Mouse (Mus musculus): Measurements from ENCODE around the gene Pced1b.

Gene Pced1b

DNA sequence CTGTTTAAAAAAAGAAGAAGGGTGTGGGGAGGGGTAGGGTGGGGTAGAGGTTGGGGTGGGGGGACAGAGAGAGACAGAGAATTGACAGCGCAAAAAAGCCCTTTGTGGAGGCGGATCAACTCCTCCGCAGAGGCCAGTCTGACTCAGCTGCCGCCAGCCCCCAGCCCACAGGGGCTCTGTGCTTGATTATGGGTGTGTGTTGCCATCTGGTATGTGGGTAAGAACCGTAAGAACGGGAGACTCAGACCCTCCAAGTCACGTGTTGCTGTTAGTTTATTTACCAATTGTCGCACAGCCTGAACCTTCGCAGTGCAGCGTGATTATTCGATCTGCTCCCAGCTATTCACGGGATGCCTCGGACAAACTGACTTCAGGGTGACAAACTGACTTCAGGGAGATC, 41.8 kb downstream of the Pced1b start:
- no peak for DNase-seq

DNA sequence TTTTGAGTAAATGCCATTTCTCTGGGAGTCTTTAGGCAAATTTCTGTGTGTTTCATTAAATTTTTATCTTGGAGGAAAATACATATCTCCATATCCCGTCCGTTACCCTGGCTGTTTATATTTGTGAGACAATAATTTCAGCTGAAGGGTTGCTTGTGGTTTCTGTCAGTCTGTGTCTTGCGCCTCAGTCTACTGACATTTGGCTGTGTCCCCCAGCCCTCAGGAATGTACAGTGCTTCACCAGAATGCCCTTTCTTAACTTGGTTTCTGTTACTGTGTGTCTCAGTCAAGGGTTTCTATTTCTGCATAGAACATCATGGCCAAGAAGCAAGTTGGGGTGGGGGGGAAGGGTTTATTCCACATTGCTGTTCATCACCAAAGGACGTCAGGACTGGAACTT, 42.3 kb downstream of the Pced1b start:
- DNase-seq, result no peak

DNA sequence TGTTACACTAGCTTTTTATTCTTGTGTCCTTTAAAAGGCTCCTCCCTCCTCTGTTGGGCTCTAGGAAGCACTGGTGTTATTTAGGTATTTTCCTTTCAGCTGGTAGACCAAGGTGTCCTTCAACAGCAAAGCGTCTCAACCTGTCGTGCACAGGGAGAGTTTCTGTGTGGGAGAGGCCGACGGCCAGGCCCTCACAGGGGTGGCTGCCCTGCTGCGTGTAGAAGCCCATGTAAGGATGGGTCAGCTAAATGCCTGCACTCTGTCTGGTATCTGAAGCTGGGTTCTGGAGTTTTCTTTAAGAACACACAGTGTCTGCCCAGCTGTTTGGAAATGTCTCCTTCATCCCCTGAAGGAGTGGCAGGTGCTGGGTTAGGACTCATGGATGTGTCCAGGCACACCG, 43.4 kb downstream of the Pced1b start:
- DNase-seq, result no peak

DNA sequence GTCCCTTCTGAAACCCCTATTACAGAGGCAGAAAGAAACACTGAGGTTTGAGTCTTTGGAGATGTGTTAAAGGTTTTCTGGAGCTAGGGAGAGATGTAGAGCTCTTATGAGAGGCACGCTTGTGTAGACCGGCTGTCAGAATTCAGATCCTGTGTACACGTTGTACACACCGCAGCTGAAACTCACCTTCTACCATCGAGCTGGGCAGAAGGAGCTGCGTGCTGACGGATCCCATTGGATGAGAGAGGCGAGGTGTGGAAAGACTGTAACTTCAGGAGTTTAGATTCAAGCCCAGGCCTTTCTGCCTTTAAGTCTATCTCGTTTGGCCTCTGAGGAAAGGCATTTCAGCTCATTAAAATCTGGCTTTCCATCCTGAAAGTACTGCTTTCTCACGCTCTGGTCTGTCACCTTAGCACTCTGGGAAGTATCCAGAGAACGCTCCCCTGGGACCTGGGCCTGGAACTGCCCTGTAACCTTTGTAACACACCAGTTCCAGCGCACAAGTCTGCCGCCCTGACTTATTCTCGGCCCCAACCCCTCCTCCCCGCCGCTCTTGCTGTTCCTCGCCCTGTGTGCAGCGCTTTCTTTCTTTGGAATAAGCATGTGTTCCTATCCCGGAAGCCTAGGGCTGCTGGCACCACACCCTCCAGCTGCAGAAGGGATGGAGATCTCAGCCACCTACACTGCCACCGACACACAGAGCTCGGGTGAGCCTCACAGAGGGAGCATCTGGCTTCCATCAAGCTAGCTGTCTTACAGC, 44.6 kb downstream of the Pced1b start:
- DNase-seq, result no peak

DNA sequence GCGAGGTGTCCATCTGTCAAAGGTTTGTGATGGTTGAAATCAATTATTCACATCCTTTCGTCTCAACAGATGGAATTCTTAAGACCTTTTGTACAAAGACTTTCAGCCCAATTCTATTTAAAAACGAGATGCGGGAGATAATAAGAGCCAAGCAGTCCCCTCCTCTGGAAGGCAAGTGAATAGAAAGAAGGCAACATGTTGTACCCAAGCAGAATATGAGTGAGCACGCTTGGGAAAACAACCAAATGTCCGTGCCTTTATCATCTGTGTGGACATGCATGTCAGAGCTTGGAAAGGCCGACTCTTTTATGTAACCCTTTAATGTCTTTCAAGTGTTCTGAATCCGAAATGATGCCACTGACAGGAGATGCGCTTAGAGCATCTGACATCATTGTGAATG, 61.0 kb downstream of the Pced1b start:
- DNase-seq, result no peak

DNA sequence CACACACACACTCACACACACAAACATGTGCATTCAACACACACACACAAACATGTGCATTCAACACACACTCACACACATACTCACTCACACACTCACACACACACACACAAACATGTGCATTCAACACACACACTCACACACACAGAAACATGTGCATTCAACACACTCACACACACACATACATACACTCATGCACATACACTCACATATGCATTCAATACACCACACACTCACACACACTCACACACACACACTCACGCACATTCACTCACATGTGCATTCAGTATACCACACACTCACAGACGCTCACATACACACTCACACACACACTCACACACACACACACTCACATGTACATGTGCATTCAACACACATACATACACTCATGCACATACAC, 62.6 kb downstream of the Pced1b start:
- no peak for DNase-seq

DNA sequence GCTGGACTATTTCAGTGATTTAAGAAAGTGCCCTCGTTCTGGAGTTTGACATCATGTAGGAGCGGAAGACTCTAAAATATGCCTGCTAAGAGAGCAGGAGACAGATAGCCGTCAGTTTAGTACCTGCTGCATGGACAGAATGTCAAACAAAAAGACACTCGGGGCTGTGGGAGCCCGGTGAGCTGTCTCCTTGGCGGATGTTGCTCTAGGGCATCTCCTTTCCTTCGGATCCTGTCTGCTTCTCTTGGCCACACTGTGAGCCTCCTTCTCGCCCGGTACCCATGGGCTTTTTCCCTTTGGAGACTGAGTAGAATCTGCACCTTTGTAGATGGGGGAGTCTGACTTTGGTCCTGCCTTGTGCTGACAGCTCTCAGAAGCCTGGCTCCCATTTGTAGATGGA, 63.3 kb downstream of the Pced1b start:
- DNase-seq, result no peak

DNA sequence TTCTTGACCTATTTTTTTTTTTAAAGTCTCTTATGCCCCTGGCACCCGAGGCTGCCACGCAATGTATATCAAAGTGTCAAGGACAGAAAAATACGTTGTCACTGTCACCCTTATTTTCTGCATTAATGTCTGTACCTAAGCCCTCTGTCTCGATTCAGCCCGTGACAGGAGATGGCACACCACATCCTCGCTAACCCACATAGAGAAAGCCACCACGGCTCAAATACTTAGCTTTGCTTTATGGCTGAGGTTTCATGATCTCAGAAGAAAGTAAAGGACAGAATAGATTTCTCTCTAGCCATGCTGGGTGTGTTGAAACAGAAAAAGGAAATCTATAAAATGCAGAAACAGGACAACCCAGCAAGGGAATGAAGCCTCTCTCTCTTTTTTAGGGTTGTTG, 64.3 kb downstream of the Pced1b start:
- DNase-seq, result no peak

DNA sequence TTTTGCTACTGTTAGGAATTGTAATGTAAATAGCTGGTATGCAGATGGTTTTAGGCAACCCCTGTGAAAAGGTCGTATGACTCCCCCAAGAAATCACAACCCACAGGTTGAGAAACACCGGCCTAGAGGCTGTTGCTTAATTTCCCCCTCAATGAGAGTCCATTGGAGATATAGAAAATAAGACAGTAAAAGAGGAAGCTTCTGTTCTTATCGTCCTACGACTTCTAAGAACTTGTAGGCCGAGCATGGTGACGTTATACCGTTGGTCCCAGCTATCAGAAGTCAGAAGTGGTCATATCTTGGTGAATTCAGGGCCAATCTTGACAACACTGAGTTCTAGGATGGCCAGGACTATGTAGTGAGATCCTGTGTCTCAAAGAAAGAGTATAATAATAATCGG, 65.0 kb downstream of the Pced1b start:
- no peak for DNase-seq

DNA sequence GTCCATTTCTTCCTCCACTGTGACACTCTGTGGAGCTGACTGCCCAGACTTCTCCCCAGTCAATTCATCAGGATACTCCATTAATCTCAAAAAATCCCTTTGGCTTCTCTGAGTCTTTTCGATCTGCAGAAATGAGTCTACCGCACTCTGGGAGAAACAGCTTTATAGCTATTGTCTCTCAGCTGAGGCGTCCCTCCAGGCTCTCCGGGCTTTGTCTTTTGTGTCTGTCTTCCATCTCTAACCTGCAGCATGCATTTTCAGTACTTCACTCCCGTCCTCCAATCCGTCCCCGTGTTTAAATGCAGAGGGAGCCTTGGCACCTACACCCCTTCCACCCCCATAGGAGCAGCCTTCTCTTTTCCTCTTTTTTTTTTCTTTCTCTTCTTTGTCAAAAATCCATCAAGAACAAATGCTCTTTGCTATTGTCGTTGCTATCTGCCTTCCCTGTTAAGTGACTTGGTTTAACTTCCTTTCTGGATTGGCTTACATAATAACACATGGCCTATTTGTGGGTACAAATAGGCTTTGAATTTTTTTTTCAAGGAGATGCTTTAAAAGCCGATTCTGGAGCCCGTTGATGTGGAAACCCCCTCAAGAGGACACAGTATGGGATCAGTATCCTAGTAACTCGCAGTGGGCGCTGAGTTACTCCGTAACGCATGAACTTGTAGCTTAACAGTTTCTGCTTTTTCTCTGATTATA, 68.0 kb downstream of the Pced1b start:
- DNase-seq, result no peak

DNA sequence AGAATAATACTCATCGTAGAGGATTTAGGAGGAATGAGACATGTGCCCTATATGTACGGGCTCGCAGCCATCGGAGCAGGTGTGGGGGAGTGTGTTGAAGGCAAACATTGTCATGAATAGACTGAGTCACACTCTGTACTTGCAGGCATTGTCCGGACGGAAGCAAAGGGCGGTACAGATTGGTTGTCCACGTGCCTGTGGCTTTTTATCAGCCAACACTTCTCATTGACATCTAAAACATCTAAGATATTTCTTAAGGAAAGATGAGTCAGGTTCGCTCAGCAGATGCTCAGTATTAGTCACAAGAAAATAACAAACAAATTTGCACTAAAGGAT, 68.5 kb downstream of the Pced1b start:
- DNase-seq, result no peak

DNA sequence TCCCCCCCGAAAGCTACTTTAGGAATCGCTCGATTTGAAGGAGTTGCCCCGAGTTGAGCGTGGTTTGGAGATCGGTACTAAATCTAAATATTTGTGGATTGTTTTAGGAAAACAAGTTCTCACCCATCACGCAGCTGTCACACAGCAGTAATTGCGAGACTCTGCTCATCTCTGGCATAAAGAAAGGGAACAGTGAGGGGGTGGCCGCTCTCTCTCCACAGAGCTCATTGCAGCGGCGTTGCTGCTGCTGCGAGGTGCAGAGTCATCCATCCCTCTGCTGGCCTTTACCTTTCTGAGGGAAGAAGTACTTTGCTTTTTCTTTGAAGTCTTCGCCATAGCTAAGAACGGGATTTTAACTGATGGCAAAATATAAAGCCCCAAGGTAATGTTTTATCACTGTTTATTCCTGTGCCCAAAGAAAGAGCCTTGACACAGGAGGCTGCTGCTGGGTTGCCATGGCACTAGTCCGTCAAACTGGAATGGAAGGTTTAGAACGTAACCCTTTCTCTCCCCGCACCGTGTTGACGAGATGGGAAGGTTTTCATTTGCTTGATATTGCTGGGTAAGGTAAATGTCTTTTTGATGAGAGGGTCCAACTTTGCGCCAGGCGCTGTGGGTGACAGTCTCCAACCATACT, 71.6 kb downstream of the Pced1b start:
- no peak for DNase-seq

DNA sequence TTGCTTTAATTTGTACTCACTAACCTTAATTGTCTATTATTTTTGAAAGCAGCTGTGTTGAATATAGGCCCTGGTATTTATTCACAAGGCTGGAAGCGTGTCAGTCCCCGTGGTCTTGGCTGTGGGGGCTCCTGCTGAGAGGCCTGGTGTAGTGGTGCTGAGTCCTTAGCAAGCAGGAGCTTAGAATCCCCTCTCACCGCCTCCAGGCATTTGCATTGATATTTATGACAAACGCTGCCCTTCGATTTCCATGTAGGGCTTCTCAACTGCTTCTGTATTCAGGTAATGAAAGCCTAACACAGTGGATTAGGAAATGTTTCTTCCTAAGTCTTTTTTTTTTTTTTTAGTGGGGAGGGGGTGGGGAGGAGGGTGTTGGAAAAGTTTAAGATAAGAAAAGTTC, 75.9 kb downstream of the Pced1b start:
- DNase-seq, result no peak

DNA sequence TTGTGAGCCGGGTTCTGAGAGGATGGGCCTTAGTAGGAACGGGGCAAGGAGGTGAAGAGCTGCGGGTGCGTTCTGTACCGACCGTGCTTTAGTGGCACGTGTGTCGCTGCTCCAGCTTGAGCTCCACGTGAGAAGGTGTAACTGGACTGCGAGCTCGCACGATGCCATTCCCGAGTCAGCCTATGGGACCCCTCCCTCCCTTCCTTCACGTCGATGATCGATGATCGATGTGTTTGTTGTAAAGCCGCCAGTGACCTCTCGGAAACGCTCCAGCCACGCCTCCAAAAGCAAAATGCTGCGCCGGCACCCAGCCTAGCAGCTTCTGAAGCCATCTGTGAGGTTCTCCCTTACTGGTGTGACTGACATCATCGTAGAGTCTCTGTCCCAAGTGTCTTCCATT, 76.6 kb downstream of the Pced1b start:
- DNase-seq, result no peak

DNA sequence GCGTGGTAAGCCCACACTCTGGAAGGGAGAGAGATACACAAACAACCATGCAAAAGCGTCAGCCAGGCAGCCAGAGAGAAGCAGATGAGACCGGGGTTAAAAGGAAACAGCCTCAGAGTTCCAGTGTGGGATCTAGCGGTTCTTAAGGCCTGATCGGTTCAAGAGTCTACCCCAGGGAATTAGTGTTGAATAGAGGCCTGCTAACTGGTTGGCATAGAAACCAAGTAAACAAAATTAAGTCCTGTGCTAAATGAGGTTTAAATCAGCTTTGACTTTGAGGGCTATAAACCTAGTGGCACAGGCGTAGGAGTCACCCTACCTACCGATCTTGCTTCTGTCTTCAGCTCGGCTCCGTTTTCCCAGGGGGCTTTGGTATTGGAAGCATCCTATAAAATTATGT, 77.4 kb downstream of the Pced1b start:
- DNase-seq, result no peak

DNA sequence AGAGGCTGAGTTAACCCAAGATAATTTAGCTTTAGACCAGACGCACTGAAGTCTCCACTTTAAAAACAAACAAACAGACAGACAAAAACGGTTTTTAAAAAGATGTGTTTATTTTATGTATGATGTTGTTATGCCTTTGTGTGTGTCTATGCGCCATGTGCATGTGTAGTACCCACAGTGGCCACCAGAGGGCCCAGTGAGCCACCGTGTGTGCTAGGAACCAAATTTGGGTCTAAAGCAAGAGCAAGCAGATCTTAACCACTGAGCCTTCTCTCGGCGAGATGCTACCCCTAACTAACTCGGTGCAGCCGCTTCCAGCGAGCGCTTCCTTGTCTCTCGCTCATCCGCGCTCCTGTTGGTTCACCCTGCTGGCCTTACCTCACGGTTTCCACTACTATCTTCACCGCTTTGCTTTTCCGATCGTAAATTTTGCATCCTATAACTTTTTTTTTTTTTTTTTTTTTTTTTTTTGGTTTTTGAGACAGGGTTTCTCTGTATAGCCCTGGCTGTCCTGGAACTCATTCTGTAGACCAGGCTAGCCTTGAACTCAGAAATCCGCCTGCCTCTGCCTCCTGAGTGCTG, 80.7 kb downstream of the Pced1b start:
- DNase-seq, result no peak

DNA sequence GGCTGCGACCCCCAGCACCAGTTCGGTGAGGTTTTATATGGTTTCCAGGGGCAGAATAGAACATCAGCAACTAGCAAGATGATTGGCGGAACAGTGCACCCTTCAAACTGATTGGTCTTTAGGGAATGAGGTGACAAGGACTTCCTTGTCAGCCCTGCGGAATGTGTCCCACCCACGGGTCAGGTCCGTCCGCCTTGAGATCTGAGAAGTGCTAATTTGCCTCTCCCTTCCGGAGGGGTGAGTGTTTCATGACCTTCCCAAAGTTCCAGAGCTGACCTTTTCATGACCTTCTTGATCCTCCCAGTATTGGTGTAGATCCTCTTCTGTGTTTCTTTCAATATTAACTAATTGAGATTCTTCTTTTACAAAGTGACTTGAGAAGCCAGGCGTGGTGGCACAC, 85.7 kb downstream of the Pced1b start:
- DNase-seq, result no peak

DNA sequence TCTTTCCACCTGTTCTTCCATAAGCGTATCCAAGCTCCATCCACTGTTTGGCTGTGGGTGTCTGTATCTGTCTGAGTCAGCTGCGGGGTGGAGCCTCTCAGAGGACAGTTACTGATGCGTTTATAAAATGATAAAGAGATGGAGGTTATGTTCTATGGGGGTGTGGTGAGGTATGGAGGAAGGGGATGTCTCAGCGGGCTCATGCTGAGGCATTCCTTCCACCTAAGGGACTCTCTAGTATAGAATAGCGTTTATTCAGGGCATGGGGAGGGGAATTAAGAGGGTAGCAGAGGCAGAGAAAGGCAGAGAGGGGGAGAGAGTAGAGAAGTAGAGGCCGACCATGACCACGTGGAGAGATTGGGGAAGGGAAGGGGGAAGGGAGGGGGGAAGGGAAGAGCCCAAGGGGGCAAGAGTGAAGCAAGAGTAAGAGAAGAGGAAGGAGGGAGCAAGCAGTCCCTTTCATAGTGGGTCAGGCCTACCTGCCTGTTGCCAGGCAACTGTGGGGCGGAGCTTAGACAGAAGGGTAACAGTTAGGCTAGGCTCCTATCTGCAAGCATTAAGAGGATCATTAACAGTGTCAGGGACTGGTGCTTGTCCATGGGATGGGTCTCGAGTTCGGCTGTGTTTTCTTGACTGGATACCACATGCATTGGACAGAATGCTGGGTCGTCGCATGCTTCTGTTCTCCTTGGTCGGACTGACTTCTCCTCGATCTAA, 90.9 kb downstream of the Pced1b start:
- no peak for DNase-seq

DNA sequence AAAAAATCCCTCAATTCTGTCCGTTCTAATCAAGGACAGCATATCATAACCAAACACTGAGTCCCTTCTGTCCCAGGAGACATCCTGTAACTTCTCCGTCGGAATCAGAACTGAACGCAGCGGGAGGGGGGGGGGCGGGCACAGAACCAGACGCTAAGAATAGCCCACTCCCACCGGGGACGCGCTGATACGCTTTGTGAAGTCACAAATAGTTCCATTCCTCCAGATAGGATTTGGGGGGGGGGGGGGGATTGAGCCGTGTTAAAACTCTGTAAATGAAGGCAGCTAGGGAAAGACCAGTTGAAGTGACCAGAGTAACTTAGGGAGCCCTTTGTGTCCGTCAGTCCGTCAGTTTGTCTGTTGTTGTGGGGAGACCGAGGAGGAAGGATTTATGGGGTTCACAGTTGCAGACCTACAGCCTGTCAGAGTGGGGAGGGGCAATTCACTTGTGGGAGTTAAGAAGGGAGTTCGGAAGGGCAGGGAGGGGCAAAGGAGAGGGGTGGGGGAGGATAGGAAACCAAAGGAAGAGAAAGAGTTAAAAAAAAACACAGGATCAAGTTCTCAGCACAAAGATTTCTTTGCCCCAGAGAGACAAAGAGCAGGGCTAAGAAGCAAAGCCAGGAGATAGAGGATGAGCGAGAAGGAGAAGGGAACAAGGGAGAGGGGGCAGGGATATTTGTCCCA, 91.6 kb downstream of the Pced1b start:
- no peak for DNase-seq

DNA sequence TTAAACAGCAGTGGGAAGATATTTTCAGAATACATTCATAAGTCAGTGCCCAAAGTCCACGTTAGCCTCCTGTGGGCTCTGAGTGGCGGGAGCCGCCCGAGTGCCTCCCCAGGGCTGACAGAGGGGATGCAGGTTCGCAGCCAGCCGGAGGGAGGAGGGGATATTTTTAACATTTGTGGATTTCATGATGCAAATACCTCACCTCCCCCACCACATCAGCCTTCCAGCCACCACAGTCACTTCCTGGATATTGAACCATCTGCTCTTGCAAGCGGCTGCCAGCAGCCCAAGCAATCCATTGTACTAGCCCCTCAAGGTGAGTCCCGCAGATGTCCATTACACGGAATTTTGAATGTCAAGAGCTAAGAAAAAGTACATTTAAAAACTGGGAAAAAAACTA, 95.4 kb downstream of the Pced1b start:
- DNase-seq, result no peak

DNA sequence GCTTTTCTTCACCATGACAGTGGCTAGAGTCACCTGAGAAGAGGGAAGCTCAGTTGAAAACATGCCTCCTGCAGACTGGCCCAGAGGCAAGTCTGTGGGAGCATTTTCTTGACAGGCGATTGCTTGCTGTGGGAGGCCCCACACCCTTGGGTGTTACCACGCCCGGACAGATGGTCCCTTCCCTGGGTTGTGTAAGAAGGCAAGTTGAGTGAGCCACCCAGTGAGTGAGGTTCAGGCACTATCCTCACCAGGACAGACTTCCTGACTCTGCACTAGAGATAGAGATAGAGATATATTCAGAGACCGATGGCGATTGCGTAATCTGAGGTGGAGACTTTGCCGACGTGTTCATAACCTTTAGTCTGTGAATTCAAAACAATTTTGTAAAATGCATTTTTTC, 96.0 kb downstream of the Pced1b start:
- no peak for DNase-seq

DNA sequence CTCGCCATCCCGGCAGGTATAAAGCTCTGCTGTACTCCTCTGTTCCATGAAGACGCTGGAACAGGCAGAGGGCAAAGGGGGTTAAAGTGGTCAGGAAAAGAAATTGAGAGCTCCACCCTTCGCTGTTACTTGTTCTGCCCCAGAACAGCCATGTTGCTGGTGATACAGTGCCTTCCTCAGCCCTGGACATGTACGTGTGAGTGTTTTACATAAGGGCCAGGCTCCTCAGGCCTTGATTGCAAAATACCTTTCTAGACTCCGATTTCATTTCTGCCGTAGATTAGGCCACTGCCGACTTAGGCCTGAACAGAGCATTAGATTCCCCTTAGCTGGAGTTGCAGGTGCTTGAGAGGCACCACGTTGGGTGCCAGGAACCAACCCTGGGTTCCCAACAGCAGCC, 97.0 kb downstream of the Pced1b start:
- DNase-seq, result no peak

DNA sequence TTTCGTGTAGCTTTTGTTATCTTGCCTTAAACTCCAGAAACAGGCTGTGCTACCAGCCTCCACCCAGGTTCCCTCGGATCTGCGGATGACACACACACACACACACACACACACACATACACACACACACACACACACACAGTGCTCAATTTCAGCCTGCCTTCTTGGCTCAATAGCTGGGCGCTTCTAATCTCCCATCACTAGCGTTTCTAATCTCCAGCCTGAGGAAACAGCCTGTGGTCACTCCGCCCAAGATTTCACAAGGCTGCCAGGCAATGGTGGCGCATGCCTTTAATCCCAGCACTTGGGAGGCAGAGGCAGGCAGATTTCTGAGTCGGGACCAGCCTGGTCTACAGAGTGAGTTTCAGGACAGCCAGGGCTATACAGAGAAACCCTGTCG, 98.2 kb downstream of the Pced1b start:
- no peak for DNase-seq
